Mouse (Mus musculus): ENCODE measurements around the gene Jade1. TPM values are rescaled to one million over a fixed set of nuclear protein-coding genes. Genes with fewer than 3 reads are reported as not detected.

The Jade1 gene
- 37.0 and 56.8 TPM in 2 replicates for polyA plus RNA-seq (2011; ENCODE audit: insufficient read length, low read depth, missing spikeins)

DNA sequence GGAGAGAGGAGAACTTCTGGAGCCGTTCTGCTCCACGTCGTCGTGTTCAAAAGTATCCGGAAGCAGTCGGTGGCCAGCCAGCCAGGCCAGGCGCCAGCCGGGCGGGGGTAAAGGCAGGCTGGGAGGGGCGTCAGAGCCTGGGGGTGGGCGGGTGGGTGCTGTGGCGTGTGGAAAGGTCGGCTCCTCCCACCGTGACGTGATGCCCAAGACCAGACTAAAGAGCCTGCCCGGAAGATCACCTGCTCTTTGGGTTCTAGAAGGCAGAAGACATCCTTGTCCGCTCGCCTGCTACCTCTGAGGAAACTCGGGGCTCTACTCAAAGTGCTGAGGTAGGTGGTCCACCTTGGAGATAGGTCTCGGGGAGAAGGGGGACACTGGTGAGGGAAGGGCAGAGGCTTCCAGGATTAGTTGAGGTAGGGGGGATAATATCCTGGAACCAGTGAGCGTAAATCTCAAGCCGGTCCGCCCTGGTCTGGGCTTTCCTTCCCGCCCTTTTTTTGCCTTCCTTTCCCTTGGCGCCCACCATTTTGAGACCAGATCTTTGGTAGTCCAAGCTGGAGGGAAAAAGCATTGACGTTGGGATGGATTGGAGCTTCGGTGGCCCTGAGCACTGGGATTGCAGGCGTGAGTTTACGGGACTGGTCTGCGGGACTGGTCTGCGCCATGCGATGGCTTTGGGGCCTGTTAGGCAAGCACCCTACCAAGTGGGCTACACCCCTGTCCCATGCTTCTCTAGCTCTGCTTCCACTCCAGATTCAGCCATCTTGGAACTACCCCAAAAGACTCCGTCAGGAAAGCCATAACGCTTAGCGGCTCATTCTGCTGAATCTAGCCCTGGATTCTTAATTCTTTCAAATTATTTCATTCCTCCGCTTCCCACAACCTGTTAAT, at the start of gene Jade1:
Gene Jade1 (plus strand): TSS at position 241 of the 891 bp plus-strand sequence.
- Histone ChIP-seq H3K27ac (ENCODE audit: insufficient read depth, low read length) (peak within 1 kb of the TSS; percentile 19; the same call in 1 of the 2 replicates), H3K4me3 (ENCODE audit: insufficient read depth, low read length) (no peak within 1 kb of the TSS), H3K4me1 (ENCODE audit: control insufficient read depth, insufficient read depth, low read length) (no peaks in the 10 kb centered on the region; the same call in 1 of the 2 replicates)
- TF ChIP-seq POLR2A (IDR thresholded peaks at IDR 0.05; ENCODE audit: low read depth, low read length) (no peak), CTCF (IDR thresholded peaks at IDR 0.05; ENCODE audit: borderline replicate concordance, insufficient read depth, low read length) (no peak)

DNA sequence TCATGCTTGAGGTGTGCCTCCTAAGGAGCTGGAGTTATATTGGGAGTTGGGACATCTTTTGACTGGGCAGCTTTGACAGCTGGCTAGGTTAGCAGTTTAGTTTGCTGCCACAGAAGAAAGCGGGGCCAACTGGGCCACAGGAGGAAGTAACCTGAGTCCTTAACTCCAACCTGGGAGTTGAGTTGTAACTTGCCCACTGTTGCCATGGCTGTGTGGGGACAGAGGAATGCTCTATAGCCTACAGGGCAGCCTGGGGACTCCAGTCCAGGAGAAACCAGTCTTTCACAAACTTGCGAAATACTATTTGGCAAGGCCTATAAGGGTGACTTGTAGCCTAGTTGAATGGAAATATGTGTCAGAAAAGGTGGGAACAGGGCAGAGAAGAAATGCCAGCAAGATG, 46.1 kb upstream of the Jade1 start:
- no peak overlapping the region for H3K27ac ChIP-seq (ENCODE audit: insufficient read depth, low read length)
- no peaks in the 10 kb centered on the region for H3K4me1 ChIP-seq (ENCODE audit: control insufficient read depth, insufficient read depth, low read length)
- no peak overlapping the region for H3K4me3 ChIP-seq (ENCODE audit: insufficient read depth, low read length)
- no peak for TF ChIP-seq POLR2A (IDR thresholded peaks at IDR 0.05; ENCODE audit: low read depth, low read length)
- no peak for TF ChIP-seq CTCF (IDR thresholded peaks at IDR 0.05; ENCODE audit: borderline replicate concordance, insufficient read depth, low read length)

DNA sequence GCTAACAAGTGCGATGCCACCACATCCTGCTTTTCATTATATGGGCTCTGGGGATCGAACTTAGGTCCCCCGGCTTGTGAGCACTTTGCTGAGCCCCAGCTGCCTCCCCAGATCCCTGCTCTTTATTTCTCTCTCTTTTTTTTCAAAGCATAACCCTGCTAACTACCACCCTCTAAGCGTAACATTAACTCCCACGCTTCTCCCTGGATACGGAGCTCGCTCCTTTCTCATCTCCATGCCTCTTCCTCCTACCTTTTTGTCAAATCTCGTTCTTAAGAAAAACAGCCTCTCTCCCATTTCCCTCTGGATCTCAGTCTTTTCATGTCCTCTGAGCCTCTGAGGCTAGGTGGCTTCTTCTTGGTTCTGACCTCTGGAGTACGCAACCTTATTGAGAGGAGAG, 45.3 kb upstream of the Jade1 start:
- Histone ChIP-seq H3K4me3 (ENCODE audit: insufficient read depth, low read length) (no peak overlapping the region), H3K4me1 (ENCODE audit: control insufficient read depth, insufficient read depth, low read length) (no peaks in the 10 kb centered on the region), H3K27ac (ENCODE audit: insufficient read depth, low read length) (no peak overlapping the region)
- no peak for TF ChIP-seq CTCF (IDR thresholded peaks at IDR 0.05; ENCODE audit: borderline replicate concordance, insufficient read depth, low read length)
- TF ChIP-seq POLR2A (IDR thresholded peaks at IDR 0.05; ENCODE audit: low read depth, low read length): no peak

DNA sequence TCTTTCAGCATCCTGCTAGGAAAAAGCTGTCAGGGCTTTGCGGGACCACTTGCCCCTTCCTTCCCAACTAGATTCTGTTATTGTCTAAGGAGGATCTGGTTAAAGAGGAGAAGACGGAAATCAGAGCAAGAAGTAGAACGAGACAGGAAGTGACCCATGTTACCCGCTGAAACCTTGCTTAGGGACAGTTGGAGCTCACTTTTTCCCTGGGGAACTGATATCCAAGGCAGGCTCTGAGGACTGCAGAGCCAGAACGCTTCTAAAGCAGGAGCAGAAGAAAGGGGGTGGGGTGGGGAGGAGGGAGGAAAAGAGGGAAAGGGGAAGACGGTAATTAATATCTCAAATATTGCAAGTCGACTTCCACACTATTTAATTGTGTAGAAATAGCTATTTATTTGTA, 44.8 kb upstream of the Jade1 start:
- H3K4me1 ChIP-seq (ENCODE audit: control insufficient read depth, insufficient read depth, low read length): no peaks in the 10 kb centered on the region
- TF ChIP-seq CTCF (IDR thresholded peaks at IDR 0.05; ENCODE audit: borderline replicate concordance, insufficient read depth, low read length) (no peak), POLR2A (IDR thresholded peaks at IDR 0.05; ENCODE audit: low read depth, low read length) (no peak)
- no peak overlapping the region for H3K27ac ChIP-seq (ENCODE audit: insufficient read depth, low read length)
- no peak overlapping the region for H3K4me3 ChIP-seq (ENCODE audit: insufficient read depth, low read length)

DNA sequence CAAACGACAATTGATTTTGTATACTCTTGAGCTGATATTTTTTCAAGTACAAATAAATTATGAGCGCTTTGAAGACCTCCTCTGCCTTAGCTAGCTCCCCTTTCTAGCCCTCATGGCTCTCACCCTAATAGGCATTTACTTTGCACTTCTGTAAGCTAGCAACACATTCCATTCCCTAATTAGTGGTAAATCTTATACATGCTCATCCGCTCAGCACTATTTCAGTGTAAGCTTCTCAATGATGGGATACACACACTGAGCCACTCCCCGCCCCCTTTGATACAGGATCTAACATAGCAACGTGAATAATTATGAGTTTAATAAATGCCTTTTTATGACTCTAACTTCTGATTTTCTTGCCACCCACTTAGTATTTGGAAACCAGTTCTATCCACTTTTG, 41.5 kb upstream of the Jade1 start:
- H3K4me1 ChIP-seq (ENCODE audit: control insufficient read depth, insufficient read depth, low read length): no peaks in the 10 kb centered on the region
- no peak for TF ChIP-seq CTCF (IDR thresholded peaks at IDR 0.05; ENCODE audit: borderline replicate concordance, insufficient read depth, low read length)
- no peak for TF ChIP-seq POLR2A (IDR thresholded peaks at IDR 0.05; ENCODE audit: low read depth, low read length)
- no peak overlapping the region for H3K4me3 ChIP-seq (ENCODE audit: insufficient read depth, low read length)
- no peak overlapping the region for H3K27ac ChIP-seq (ENCODE audit: insufficient read depth, low read length)

DNA sequence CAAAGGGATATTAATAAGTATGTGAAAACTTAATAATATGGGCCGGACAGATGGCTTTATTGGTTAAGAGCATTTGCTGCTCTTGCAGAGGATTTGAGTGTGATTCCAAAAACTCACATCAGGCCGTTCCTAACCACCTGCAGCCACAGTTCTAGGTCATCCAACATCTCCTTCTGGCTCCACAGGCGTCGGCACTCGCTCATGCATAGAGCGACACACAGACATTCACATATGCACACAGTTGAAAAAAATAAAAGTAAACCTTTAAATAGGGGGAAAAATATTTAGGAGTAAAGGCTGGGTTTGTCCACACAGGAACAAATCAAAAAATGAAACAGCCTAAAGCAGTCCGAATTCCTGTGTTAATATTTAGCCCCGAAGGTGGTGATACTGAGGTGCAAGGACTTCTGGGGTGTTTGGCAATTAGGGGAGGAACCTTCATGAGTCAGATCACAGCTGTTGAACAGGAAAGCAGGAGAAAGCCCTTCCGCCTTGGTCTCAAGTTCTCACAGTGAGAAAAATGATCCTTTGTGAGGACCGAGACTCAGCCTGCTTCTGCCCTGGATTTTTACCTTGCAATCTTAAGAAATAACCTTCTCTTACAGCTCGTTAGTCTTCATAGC, 40.7 kb upstream of the Jade1 start:
- Histone ChIP-seq H3K4me1 (ENCODE audit: control insufficient read depth, insufficient read depth, low read length) (no peaks in the 10 kb centered on the region), H3K4me3 (ENCODE audit: insufficient read depth, low read length) (no peak overlapping the region), H3K27ac (ENCODE audit: insufficient read depth, low read length) (no peak overlapping the region)
- TF ChIP-seq POLR2A (IDR thresholded peaks at IDR 0.05; ENCODE audit: low read depth, low read length) (no peak), CTCF (IDR thresholded peaks at IDR 0.05; ENCODE audit: borderline replicate concordance, insufficient read depth, low read length) (no peak)

DNA sequence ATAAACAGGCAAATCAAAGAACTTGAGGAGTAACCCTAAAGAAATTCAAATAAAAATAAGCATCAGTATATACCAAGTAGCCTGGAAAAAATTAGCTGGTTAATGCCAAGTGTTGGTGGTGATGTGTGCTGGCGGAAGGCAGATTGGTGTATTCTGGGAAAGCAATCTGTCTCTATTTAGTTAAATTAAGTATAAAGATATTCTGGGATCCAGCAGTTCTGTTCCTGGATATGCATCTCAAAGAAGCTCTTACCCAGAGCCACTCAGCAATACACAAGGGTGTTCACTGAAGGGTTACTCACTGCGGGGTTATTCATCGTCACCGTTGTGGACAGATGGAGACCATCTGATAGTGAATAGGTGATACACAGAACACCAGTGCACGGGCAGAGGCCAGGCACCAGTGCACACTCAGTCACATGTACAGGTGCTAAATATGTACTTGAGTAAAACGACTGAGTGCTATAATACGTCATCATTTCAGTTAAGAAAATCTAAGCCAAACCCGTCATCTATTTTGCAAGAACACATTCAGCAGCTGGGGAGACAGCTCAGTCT, 38.5 kb upstream of the Jade1 start:
- Histone ChIP-seq H3K4me1 (ENCODE audit: control insufficient read depth, insufficient read depth, low read length) (0 out of 2 replicates have a peak, but pooled peaks cover 4% of the 10 kb centered on the region), H3K27ac (ENCODE audit: insufficient read depth, low read length) (no peak overlapping the region), H3K4me3 (ENCODE audit: insufficient read depth, low read length) (no peak overlapping the region)
- TF ChIP-seq CTCF (IDR thresholded peaks at IDR 0.05; ENCODE audit: borderline replicate concordance, insufficient read depth, low read length): no peak
- TF ChIP-seq POLR2A (IDR thresholded peaks at IDR 0.05; ENCODE audit: low read depth, low read length): no peak

DNA sequence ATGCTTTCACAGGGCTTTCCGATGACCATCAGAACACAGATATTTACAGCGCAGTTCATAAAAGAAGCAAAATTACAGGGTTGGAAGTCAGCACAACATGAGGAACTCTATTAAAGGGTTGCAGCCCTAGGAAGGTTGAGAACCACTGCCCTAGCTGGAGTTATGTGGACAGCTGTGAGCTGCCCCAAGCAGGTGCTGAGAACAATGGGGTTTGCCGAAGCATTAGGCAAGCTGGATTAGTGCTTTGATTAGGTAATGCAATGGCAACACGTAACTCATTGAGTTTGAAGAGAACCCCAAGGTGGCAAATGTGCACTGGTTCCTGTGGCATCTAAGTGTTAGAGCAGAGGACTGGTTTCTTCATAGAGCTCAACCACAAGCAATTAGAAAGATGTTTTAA, 34.6 kb upstream of the Jade1 start:
- Histone ChIP-seq H3K27ac (ENCODE audit: insufficient read depth, low read length) (no peak overlapping the region), H3K4me3 (ENCODE audit: insufficient read depth, low read length) (no peak overlapping the region), H3K4me1 (ENCODE audit: control insufficient read depth, insufficient read depth, low read length) (peaks cover 4% of the 10 kb centered on the region; the same call in 1 of the 2 replicates)
- TF ChIP-seq CTCF (IDR thresholded peaks at IDR 0.05; ENCODE audit: borderline replicate concordance, insufficient read depth, low read length) (no peak), POLR2A (IDR thresholded peaks at IDR 0.05; ENCODE audit: low read depth, low read length) (no peak)

DNA sequence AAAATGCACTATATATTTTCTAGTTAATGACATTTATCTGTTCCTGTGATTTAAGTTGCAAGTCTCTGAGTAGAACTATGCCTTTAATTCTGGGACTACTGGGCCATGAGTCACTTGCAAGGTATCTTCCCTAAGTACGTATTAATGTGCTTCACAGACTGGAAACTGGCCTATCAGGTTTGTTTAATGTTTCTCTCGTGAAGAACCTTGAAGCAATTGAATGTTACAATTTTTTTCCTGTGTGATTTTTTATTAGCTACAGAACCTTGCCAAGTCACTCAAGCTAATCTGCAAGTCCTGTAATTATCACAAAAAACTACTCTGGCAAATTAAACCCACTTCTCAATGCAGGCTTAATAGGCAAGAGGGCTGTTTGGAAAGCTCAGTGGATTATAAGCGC, 33.8 kb upstream of the Jade1 start:
- peaks cover 4% of the 10 kb centered on the region; the same call in 1 of the 2 replicates for H3K4me1 ChIP-seq (ENCODE audit: control insufficient read depth, insufficient read depth, low read length)
- no peak overlapping the region for H3K4me3 ChIP-seq (ENCODE audit: insufficient read depth, low read length)
- TF ChIP-seq POLR2A (IDR thresholded peaks at IDR 0.05; ENCODE audit: low read depth, low read length): no peak
- no peak for TF ChIP-seq CTCF (IDR thresholded peaks at IDR 0.05; ENCODE audit: borderline replicate concordance, insufficient read depth, low read length)
- H3K27ac ChIP-seq (ENCODE audit: insufficient read depth, low read length): no peak overlapping the region
